Mouse (Mus musculus): ENCODE results near the gene Bmpr1b.

Gene Bmpr1b

GRCm38 (mm10) chr3:141838864-141839263 lies 330.4 kb downstream of the Bmpr1b start:
- DNase-seq (ENCODE audit: extremely low spot score, low read depth, low spot score), result peak; percentile 31

- peak; percentile 28 for DNase-seq (ENCODE audit: extremely low spot score, low read depth, low spot score)
Measured at GRCm38 (mm10) chr3:141831135-141831534, 338.1 kb downstream of the Bmpr1b start.

GRCm38 (mm10) chr3:141828301-141828700 lies 340.9 kb downstream of the Bmpr1b start:
- no peak for DNase-seq (ENCODE audit: extremely low spot score, low read depth, low spot score)

GRCm38 (mm10) chr3:141819331-141819941 lies 349.8 kb downstream of the Bmpr1b start:
- DNase-seq (ENCODE audit: extremely low spot score, low read depth, low spot score), result no peak

- DNase-seq (ENCODE audit: extremely low spot score, low read depth, low spot score), result no peak
Measured at GRCm38 (mm10) chr3:141818615-141819312, 350.5 kb downstream of the Bmpr1b start.

GRCm38 (mm10) chr3:141814776-141815175 lies 354.4 kb downstream of the Bmpr1b start:
- DNase-seq (ENCODE audit: extremely low spot score, low read depth, low spot score), result no peak

- DNase-seq (ENCODE audit: extremely low spot score, low read depth, low spot score), result peak; percentile 60
Measured at GRCm38 (mm10) chr3:141811348-141811747, 357.9 kb downstream of the Bmpr1b start.

GRCm38 (mm10) chr3:141810944-141811343 lies 358.3 kb downstream of the Bmpr1b start:
- DNase-seq (ENCODE audit: extremely low spot score, low read depth, low spot score), result no peak

- DNase-seq (ENCODE audit: extremely low spot score, low read depth, low spot score), result no peak
Measured at GRCm38 (mm10) chr3:141809581-141809980, 359.6 kb downstream of the Bmpr1b start.

- no peak for DNase-seq (ENCODE audit: extremely low spot score, low read depth, low spot score)
Measured at GRCm38 (mm10) chr3:141804133-141804532, 365.1 kb downstream of the Bmpr1b start.

GRCm38 (mm10) chr3:141797789-141798188 lies 371.4 kb downstream of the Bmpr1b start:
- DNase-seq (ENCODE audit: extremely low spot score, low read depth, low spot score), result no peak

GRCm38 (mm10) chr3:141797372-141797771 lies 371.9 kb downstream of the Bmpr1b start:
- DNase-seq (ENCODE audit: extremely low spot score, low read depth, low spot score), result no peak

- no peak for DNase-seq (ENCODE audit: extremely low spot score, low read depth, low spot score)
Measured at GRCm38 (mm10) chr3:141794371-141794770, 374.9 kb downstream of the Bmpr1b start.

GRCm38 (mm10) chr3:141793755-141794154 lies 375.5 kb downstream of the Bmpr1b start:
- DNase-seq (ENCODE audit: extremely low spot score, low read depth, low spot score), result no peak

GRCm38 (mm10) chr3:141792106-141792505 lies 377.1 kb downstream of the Bmpr1b start:
- DNase-seq (ENCODE audit: extremely low spot score, low read depth, low spot score), result no peak

GRCm38 (mm10) chr3:141791026-141791780 lies 378.0 kb downstream of the Bmpr1b start:
- no peak for DNase-seq (ENCODE audit: extremely low spot score, low read depth, low spot score)
